Mouse (Mus musculus): ENCODE results near the gene Tvp23b.

DNA sequence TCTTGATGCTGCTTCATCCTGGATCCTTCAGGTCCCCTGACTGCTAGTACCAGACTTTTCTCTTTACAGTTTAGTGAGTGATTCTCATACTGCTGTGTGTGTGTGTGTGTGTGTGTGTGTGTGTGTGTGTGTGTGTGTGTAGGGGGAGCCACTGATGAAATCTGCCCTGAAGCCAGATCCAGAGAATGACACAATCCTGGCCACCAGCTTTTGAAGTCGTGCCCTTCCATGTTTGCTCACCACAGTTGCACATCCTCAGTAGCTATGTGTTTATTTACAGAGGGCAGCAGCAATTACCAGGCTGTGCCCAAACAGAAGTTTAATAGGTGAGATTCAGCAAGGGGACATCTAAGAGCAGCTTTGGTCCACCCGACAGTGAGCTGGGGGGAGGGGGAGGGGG is 37.5 kb downstream of the Tvp23b start:
- no peak for TF ChIP-seq CTCF (IDR thresholded peaks at IDR 0.05; ENCODE audit: low read depth, low read length)
- no peak for TF ChIP-seq POLR2A (IDR thresholded peaks at IDR 0.05; ENCODE audit: borderline replicate concordance, low read depth, low read length)
